Mouse (Mus musculus) liver, adult 2 months (tissue): Measurements from ENCODE around the gene BC037034. TPM values are rescaled to one million over a fixed set of nuclear protein-coding genes. Genes with fewer than 3 reads are reported as not detected.

Source experiments
- DNase-seq: peaks from one replicate; pipeline ENCODE4 v3.0.0-alpha.2; 2011; ENCODE audit warnings: low read depth, low spot score; ENCODE audit errors: extremely low read depth
- H3K27ac ChIP-seq: fragments of 200-500 bp; replicated peaks from 2 replicates; pipeline ENCODE4 v1.5.1; 2012; ENCODE audit warnings: low read depth, mild to moderate bottlenecking, control low read depth, inconsistent platforms, low read length; ENCODE audit not compliant: insufficient read depth
- H3K27me3 ChIP-seq: fragments of 200-500 bp; 2 replicates; pipeline ENCODE4 v1.6.1; 2012; ENCODE audit warnings: mild to moderate bottlenecking, moderate library complexity, low read length, inconsistent platforms; ENCODE audit not compliant: control insufficient read depth, insufficient read depth
- H3K36me3 ChIP-seq: fragments of 200-500 bp; 2 replicates; pipeline ENCODE4 v1.6.1; 2012; ENCODE audit warnings: low read length, inconsistent platforms; ENCODE audit not compliant: control insufficient read depth, insufficient read depth
- H3K4me1 ChIP-seq: fragments of 200-500 bp; 2 replicates; pipeline ENCODE4 v1.6.1; 2011; ENCODE audit warnings: low read length; ENCODE audit not compliant: control insufficient read depth, insufficient read depth
- H3K4me3 ChIP-seq: fragments of 200-500 bp; 2 replicates; pipeline ENCODE4 v1.5.1; 2011; ENCODE audit warnings: low read depth, mild to moderate bottlenecking, control low read depth, low read length, moderate library complexity; ENCODE audit not compliant: insufficient read depth
- H3K79me2 ChIP-seq: fragments of 200-500 bp; 2 replicates; pipeline ENCODE4 v1.6.1; 2012; ENCODE audit warnings: inconsistent platforms, mild to moderate bottlenecking, low read length, moderate library complexity; ENCODE audit not compliant: control insufficient read depth, insufficient read depth
- H3K9ac ChIP-seq: fragments of 200-500 bp; 2 replicates; pipeline ENCODE4 v1.6.1; 2012; ENCODE audit warnings: low read depth, mild to moderate bottlenecking, control low read depth, inconsistent platforms, low read length
- CTCF ChIP-seq: fragments of 200-500 bp; IDR thresholded peaks from 2 replicates; pipeline ENCODE4 v1.5.1; 2011; ENCODE audit warnings: low read depth, low read length, control low read depth
- POLR2A ChIP-seq: fragments of 200-500 bp; IDR thresholded peaks from 2 replicates; pipeline ENCODE4 v1.6.1; 2011; ENCODE audit warnings: low read length, control low read depth; ENCODE audit not compliant: insufficient read depth; ENCODE audit errors: extremely low read depth
- WGBS: fragments of 180-500 bp; shearing (Covaris S2); methylation state at CpG from one replicate; pipeline ENCODE4 v1.1.7; 2018; 5-methylcytosine and 5-hydroxymethylcytosine counted together
- polyA plus RNA-seq: library from polyadenylated mRNA; depleted of rRNA; stranded (reverse); fragments of >200 nt; gene quantifications from 2 replicates; pipeline ENCODE4 v1.2.3, GENCODE M21; 2012
- total RNA-seq: library from RNA; depleted of rRNA; stranded (reverse); fragments of >200 nt; gene quantifications from 2 replicates; pipeline ENCODE4 v1.2.3, GENCODE M21; 2014

BC037034 gene
- total and polyA plus RNA-seq, 2 experiments: 3.1 to 24.1 TPM

DNA sequence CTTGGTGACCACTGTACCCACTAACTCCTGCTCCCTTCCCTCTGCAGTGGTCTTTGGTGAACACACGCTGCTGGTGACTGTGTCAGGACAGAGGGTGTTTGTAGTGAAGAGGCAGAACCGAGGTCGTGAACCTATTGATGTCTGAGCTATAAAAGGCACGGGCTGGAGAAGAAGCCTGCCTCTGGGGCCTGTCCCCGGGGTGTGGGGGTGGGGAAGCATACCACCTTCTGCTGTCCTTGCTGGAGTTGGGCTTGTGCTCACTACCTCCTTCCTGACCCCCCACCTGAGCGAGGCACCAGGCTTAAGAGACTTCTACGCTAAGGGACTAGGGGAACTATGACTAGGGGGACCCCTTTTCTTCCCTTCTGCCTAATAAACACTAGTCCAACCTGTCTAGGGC, 4.8 kb downstream of the BC037034 start:
- no peak overlapping the region for H3K9ac ChIP-seq
- H3K27me3 ChIP-seq: no peaks in the 10 kb centered on the region
- 63% methylated on average over 7 of the region's 7 CpGs for WGBS
- H3K4me3 ChIP-seq: no peak overlapping the region
- no peaks in the 10 kb centered on the region for H3K36me3 ChIP-seq
- no peak for DNase-seq
- TF ChIP-seq POLR2A: no peak
- no peak for TF ChIP-seq CTCF
- no peak overlapping the region for H3K27ac ChIP-seq
- peaks cover 10% of the 10 kb centered on the region for H3K4me1 ChIP-seq
- no peaks in the 10 kb centered on the region for H3K79me2 ChIP-seq

DNA sequence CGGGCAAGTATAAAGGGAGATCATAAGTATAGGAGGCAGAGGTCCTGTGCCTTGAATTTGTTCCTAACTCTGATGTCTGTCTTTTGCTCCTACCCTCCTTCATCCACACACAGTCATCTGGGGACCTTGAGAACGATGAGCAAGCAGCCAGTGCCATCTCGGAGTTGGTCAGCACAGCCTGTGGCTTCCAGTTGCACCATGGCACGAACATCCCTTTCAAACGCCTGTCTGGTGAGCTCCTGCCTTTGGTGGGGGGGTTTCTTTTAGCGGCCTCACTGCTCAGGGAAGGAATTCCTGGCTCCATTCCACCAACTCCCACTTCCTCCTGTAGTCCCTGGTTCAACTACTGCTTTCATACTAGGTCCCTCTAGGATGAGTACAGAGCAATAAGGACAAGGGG, 5.3 kb downstream of the BC037034 start:
- Histone ChIP-seq H3K9ac (no peak overlapping the region), H3K79me2 (no peaks in the 10 kb centered on the region), H3K36me3 (no peaks in the 10 kb centered on the region), H3K4me3 (no peak overlapping the region), H3K27ac (no peak overlapping the region), H3K27me3 (no peaks in the 10 kb centered on the region), H3K4me1 (peaks cover 10% of the 10 kb centered on the region)
- no peak for TF ChIP-seq CTCF
- TF ChIP-seq POLR2A: no peak
- no peak for DNase-seq
- WGBS: 87% methylated on average over 6 of the region's 6 CpGs

DNA sequence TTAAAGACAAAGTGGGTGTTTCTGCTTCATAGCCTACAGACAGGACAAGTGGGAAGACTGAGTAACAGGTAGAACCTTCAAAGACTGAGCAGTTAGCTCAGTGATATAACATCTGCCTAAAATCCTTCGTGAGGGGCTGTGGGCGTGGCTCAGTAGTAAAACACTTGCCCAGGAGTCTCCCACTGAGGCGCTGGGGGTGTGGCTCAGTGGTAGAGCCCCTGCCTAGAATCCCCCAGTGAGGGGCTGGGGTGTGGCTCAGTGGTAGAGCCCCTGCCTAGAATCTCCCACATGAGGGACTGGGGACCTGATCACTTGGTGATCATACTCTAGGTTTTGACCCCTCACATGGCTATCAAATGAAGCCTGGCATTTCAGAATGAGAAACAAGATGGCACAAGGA, 5.8 kb downstream of the BC037034 start:
- WGBS: 98% methylated on average over 3 of the region's 3 CpGs
- Histone ChIP-seq H3K79me2 (no peaks in the 10 kb centered on the region), H3K27ac (no peak overlapping the region), H3K4me1 (peaks cover 8% of the 10 kb centered on the region), H3K27me3 (no peaks in the 10 kb centered on the region), H3K36me3 (no peaks in the 10 kb centered on the region), H3K9ac (no peak overlapping the region), H3K4me3 (no peak overlapping the region)
- no peak for DNase-seq
- TF ChIP-seq CTCF: no peak
- TF ChIP-seq POLR2A: no peak

DNA sequence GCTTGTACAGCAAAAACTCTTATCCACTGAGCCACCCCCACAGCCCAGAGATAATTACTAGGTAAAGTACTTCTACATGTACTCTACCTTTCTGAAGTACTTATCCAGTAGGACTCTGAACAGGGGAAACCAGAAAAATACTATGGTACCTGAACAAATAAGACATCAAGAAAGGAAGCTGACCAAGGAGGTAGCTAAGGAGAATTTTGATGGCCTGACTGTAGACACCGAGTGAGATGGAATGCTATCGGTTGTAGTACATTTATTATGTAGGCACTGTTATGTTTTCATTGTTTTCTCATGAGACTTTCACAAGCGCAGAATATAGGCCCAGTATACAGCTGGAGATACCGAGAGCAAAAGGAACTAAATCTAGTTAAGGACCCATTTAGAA, 6.3 kb downstream of the BC037034 start:
- H3K4me3 ChIP-seq: no peak overlapping the region
- no peaks in the 10 kb centered on the region for H3K79me2 ChIP-seq
- TF ChIP-seq CTCF (no peak), POLR2A (no peak)
- no peaks in the 10 kb centered on the region for H3K27me3 ChIP-seq
- H3K27ac ChIP-seq: no peak overlapping the region
- WGBS: 95% methylated on average over 4 of the region's 4 CpGs
- H3K4me1 ChIP-seq: peaks cover 4% of the 10 kb centered on the region
- H3K36me3 ChIP-seq: no peaks in the 10 kb centered on the region
- no peak overlapping the region for H3K9ac ChIP-seq
- no peak for DNase-seq

DNA sequence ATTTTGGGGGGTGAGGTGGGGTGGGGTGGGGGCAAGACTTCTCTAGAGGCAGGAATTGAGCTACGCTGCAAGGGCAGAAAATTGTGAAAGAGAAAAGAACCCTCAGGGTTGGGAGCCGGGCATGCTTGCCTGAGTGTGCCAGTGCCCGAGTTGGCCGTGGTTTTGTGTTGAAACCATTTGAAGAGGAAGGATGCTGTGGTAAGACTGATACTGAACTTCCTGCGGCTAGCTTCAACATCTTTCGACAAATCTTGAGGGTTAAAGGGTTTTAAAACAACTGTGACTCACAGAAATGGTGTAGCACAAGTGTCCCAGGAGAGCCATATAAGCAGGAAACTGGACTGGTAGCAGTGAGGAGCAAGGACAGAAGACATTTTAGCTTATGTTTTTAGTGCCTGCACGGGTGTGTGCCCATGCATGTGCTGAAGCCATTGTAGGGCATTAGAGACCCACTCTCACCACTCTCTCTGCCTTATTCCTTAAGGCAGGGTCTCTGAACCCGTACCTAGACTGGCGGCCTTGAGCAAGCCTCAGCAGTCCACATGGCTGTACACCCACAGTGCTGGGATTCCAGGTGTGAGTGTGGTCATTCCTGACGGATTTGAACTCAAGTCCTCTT, 6.8 kb downstream of the BC037034 start:
- Histone ChIP-seq H3K79me2 (no peaks in the 10 kb centered on the region), H3K4me3 (no peak overlapping the region), H3K9ac (no peak overlapping the region), H3K27ac (no peak overlapping the region), H3K36me3 (no peaks in the 10 kb centered on the region), H3K4me1 (peaks cover 4% of the 10 kb centered on the region), H3K27me3 (no peaks in the 10 kb centered on the region)
- DNase-seq: no peak
- 82% methylated on average over 10 of the region's 10 CpGs for WGBS
- TF ChIP-seq POLR2A (no peak), CTCF (no peak)

DNA sequence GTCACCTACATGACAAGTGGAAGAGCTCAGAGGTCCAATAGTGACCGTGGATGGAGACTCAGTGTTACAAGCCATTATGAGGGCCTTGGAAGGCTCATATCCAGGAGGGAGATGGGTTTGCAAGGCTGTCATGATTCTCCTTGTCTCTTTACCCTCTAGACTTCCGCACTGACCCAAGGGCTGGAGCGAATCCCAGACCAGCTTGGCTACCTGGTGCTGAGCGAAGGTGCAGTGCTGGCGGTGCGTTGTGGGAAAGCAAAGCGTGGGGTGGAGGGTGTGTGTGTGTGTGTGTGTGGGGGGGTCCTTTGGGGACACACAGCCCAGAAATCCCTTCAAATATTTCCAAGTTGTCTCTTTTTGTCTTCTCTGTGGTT, 7.8 kb downstream of the BC037034 start:
- Histone ChIP-seq H3K27me3 (no peaks in the 10 kb centered on the region), H3K4me3 (peak overlapping the region; percentile 74), H3K4me1 (peaks cover 4% of the 10 kb centered on the region), H3K27ac (peak overlapping the region; percentile 72), H3K9ac (peak overlapping the region; percentile 84), H3K79me2 (no peaks in the 10 kb centered on the region), H3K36me3 (no peaks in the 10 kb centered on the region)
- no peak for DNase-seq
- WGBS: 7% methylated on average over 7 of the region's 7 CpGs
- TF ChIP-seq POLR2A: no peak
- no peak for TF ChIP-seq CTCF
